Mouse (Mus musculus): Measurements from ENCODE around the gene Pkp2.

DNA sequence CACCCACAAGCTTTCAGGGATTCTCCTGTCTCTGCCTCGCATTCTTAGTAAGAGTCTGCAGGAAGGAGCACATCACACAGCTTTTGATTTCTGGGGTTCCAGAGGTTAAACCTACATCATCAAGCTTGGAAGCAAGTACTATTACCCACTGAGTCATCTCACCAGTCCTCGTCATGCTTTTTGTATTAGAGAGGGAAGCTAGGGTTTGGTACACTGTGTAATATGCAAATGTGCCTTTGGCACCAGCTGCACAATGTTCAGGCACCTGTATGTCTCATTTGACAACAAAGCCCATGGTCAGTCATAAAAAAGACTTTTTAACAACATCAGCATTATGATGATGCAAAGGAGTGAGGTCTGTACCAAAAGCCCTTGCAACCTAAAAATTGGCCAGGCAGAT is 25.2 kb downstream of the Pkp2 start:
- TF ChIP-seq POLR2A (IDR thresholded peaks at IDR 0.05; ENCODE audit: low read depth, low read length), result no peak
- no peak for TF ChIP-seq CTCF (conservative IDR thresholded peaks at IDR 0.05; ENCODE audit: insufficient read depth, insufficient read length, low read depth, low read length)

All from kidney, adult 2 months (tissue).